Mouse (Mus musculus) 3134 (cell line): ENCODE measurements around the gene Lsm14b.

Experiments used
- DNase-seq: peaks from one replicate; pipeline ENCODE4 v3.0.0-alpha.2; 2011; ENCODE audit warnings: low spot score; ENCODE audit not compliant: insufficient read length; ENCODE audit errors: extremely low read depth

The Lsm14b gene

DNA sequence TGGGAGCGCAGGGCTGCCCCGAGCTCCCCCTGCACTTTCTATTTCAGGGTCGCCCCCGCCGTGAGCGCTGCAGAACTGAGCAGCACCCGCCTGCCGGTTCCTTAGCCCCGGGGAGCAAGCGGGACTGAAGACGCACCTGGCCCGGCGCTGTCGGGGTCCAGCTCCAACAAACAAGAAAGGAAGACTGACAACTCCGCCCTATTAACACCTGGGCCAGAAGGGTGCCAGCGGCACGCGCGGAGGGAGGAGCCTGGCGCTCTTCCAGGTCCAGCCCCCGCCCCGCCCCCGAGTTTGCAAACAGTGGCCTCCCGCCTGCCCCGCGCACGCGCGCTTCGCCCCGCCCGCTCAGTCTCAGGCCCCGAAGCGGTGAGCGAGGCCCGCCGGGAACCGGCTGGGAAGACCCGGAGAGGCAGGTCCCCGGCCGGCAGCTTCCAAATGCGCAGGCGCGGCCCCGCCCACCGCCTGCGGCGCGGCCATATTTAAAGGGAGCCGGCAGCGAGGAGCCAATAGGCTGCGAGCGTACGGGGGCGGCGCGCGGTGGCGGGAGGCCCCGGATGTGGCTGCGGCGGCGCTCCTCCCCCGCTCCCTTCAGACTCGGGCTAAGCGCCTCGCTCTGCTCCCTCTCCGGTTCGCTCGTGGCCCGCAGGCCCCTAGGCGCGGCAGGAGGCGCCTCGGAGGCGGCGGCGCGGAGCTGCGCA lies at the start of gene Lsm14b:
Gene Lsm14b (plus strand): TSS at position 587 of the 698 bp plus-strand sequence.
- DNase-seq = peak; percentile 99

DNA sequence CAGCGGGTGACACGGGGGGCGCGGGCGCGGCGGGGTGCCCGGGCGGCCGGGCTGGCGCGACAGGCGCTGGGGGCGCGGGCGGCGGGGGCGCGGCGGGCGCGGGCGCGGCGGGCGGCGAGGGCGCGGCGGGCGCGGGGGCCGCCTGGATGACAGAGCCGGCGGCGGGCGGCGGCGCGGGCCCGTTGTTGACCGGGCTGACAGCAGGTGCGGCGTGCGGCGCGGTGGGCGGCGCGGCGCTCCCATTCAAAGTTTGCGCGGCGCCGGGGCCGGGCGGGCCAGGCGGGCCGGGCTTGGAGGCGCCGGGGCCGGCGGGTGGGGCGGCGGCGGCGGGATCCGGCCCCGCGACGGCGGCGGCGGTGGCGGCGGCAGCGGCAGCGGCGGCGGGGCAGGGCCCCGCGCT lies 48.9 kb upstream of the Lsm14b start:
- DNase-seq = no peak

DNA sequence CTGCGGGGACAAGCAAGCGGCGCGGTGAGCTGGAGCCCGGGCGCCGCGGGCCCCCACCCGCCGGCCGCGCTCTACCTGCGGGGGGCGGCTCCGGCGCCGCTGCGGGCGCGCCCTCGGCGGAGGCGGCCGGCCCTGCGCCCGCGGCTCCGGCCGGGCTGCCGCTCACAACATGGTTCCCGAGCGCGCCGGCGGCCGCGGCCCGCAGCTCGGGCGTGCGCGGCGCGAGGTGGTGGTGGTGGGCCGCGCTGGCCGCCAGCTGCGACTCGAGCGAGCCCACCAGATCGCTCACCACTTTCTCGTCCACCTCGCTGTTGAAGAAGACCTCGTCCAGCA lies 48.5 kb upstream of the Lsm14b start:
- DNase-seq = no peak

- peak; percentile 86 for DNase-seq
Observed at GRCm38 (mm10) chr2:179976628-179977343, 48.0 kb upstream of the Lsm14b start, which contains the start of gene Taf4. Gene Taf4, minus strand, starts transcription at chr2:179976646.

- no peak for DNase-seq
Observed at GRCm38 (mm10) chr2:179977344-179978025, 47.3 kb upstream of the Lsm14b start.

DNA sequence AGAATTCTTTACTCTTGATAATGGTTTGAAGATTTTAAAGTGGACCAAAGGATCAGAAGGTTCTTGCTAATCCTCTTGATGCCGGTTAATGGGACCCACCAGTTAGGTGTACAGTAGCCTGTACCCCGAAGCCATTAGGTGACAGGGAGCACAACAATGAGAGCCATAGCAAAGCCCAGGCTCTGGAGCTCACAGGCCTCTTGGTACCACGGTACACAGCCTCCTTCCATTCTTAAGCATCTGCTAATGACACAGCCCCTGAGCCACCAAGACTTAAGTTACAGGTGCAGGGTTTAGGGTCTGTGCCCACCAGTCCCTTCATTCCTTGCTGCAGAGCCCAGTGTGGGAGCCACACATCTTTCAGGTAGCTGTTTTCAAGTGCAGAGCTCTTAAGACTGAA lies 46.5 kb upstream of the Lsm14b start:
- no peak for DNase-seq

DNA sequence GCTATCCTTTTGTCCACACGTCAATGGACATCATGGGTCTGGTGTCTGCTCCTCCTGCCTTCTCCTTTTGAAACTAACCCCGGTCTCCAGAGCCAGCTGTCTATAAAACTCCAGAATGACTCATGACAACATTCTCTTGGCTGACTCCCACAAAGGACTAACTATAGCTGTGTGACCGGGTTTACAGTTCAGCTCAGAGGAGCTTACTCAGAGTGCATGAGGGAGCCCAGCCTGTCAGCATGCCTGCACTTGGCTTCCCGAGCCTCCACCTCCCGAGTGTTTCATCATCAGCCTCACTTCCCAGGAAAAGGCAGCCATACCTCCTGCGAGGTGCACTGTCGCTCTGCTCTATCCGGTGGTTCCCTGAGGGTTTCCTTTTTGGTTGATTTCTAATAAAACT lies 45.0 kb upstream of the Lsm14b start:
- peak; percentile 76 for DNase-seq

DNA sequence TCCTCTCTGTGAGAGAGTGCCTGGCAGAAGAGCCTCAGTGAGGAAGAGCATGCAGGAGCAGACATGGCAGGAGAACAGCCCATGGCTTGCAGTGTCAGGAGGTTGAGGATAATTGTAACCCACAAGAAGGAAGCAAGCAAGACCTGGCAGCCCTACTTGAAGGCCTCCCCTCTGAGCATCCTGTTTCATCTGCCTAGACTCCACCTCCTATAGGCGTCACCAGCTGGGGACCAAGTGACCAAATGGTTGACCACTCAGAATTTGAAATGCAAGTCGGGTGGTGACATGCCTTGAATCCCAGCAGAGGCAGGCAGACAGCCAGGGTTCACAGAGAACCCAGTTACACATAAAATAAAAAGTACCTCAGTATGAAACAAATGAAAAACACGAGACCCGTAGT lies 44.2 kb upstream of the Lsm14b start:
- peak; percentile 43 for DNase-seq

GRCm38 (mm10) chr2:179982715-179983114 lies 42.1 kb upstream of the Lsm14b start:
- no peak for DNase-seq

DNA sequence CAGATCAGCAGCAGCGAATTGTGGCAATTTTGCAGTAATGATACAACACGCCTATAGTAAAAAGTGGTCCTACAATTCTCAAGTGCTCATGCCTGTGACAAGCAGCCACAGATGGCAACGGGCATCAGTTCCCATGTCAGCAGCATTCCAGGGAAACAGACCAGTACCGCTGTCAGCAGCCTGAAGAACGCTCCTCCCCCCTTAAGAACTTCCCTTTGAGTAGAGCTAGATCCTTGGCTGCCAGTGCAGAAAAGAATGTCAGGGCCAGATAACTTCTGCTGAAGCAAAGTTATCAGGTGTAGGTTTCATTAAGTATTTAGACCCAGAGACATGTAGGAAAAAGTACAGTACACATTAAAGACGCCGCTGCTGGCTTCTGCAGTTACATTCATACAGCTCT lies 40.0 kb upstream of the Lsm14b start:
- no peak for DNase-seq

GRCm38 (mm10) chr2:179985695-179986094 lies 39.1 kb upstream of the Lsm14b start:
- DNase-seq = no peak

- DNase-seq = no peak
Observed at GRCm38 (mm10) chr2:179986437-179987022, 38.3 kb upstream of the Lsm14b start.

DNA sequence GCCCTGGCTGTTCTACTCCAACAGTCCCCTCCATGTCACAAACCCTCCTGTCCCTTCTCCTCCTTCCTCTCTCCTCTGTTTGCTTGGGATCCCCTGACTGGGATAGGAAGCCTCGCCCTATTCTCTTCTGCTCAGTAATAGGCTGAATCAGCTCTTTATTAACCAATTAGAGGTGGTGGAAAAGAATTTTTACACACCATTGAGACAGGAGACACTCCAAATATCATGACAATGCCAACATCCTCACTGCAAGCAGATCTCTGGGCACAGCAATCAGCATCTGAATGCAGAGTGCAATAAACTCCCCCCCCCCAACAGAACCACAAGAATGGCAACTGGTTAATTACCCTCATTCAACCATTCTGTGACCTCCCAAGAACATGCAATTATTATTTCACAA lies 35.7 kb upstream of the Lsm14b start:
- DNase-seq = no peak

DNA sequence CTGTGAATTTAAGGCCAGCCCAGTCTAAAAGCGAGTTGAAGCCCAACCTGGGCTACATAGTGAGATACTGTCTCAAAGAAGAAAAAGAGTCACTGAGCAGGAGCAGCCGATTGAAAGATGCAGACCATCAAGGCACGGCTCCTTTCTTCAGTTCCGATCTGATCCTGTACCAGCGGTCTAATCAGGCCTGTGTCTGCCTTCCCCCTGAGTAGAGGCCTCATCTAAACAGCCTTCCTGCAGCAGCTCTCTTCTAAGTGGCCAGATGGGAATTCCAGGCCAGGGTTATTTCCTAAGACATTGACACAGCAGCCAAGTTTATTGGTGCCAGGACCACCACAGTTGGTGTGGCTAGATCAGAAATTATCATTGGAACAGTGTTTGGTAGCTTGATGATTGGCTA lies 31.7 kb upstream of the Lsm14b start:
- no peak for DNase-seq

DNA sequence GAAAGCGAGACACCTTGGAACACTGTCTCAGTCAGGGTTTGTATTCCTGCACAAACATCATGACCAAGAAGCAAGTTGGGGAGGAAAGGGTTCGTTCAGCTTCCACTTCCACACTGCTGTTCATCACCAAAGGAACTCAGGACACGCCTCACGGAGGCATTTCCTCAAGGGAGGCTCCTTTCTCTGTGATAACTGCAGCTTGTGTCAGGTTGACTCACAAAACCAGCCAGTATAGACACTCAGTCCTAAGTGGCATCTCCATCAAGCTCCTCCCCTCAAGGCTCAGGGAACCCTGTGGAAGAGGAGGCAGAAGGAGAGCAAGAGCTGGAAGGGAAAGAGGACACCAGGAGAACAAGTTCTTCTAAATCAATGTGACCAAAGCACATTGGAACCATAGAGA lies 26.4 kb upstream of the Lsm14b start:
- DNase-seq = no peak

GRCm38 (mm10) chr2:180001635-180002034 lies 23.2 kb upstream of the Lsm14b start:
- no peak for DNase-seq

GRCm38 (mm10) chr2:180005656-180006351 lies 19.0 kb upstream of the Lsm14b start:
- DNase-seq = no peak

DNA sequence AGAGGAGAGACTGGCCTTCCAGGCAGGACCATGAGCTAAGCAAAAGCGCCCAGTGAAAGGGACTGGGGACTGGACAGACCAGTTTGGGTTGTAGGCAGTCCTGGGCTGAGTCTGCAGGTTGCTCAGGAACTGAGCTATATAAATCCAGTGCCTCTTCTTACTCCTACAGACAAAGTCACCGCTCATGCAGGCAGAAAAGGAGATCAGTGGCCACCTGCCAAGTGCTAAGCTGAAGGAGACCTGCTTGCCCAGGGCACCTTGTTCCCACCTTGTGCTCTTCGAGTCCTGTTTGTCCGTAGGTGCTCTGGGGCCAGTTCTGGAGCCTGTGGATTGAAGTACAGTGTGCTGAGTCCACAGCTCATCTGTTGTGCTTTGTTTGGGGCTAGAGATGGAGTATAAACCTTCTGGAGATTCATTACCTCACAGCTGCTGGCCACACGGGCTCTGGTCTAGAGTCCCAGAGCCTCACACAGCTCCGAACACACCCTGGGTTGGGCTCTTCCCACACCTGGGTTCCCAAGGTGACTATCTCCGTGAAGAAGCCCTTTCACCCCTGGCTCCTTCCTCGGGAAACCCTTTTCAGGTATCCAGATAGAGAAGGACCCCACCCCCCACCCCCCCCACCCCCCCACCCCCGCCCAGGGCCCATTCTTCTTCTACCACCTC lies 18.3 kb upstream of the Lsm14b start:
- DNase-seq = no peak

GRCm38 (mm10) chr2:180010686-180011085 lies 14.1 kb upstream of the Lsm14b start:
- DNase-seq = no peak

- no peak for DNase-seq
Observed at GRCm38 (mm10) chr2:180011370-180011769, 13.4 kb upstream of the Lsm14b start.
